Mouse (Mus musculus) lung, postnatal 4 days (tissue): ENCODE measurements at regions not wholly inside any gene's neighbourhood (a gene's known extent, or its start where the extent isn't known, plus 50 kb on each side); places are given as distances from the start of the nearest gene placed in this dataset.
A peak's percentile ranks its signal among the peaks of the same experiment; 100 is the strongest.

ENCODE experiments used
- DNase-seq, 2 experiments: peaks; one replicate each; pipeline ENCODE4 v3.0.0; 2021

- DNase-seq, result no peak
These were observed 190.1 kb upstream of the Hmga2 start for GRCm38 (mm10) chr10:120666202-120666860.

- peak in 1 of 2 experiments; percentile 14 for DNase-seq
These were observed 189.4 kb upstream of the Hmga2 start for GRCm38 (mm10) chr10:120665670-120666069.

GRCm38 (mm10) chr10:120664419-120664818, 188.2 kb upstream of the Hmga2 start:
- DNase-seq, result no peak

- DNase-seq, result no peak
These were observed 187.1 kb upstream of the Hmga2 start for GRCm38 (mm10) chr10:120663396-120663795.

GRCm38 (mm10) chr10:120660503-120660902, 184.2 kb upstream of the Hmga2 start:
- no peak for DNase-seq

GRCm38 (mm10) chr10:120655238-120655931, 179.1 kb upstream of the Hmga2 start:
- DNase-seq, result no peak

GRCm38 (mm10) chr10:120652525-120653215, 176.4 kb upstream of the Hmga2 start:
- peak; percentile 8 to 27 for DNase-seq

- DNase-seq, result no peak
These were observed 175.6 kb upstream of the Hmga2 start for GRCm38 (mm10) chr10:120651845-120652244.

GRCm38 (mm10) chr10:120650336-120650735, 174.1 kb upstream of the Hmga2 start:
- DNase-seq, result no peak

- no peak for DNase-seq
These were observed 172.5 kb upstream of the Hmga2 start for GRCm38 (mm10) chr10:120648741-120649140.

GRCm38 (mm10) chr10:120648031-120648430, 171.8 kb upstream of the Hmga2 start:
- DNase-seq, result no peak

GRCm38 (mm10) chr10:120647323-120647722, 171.1 kb upstream of the Hmga2 start:
- no peak for DNase-seq

GRCm38 (mm10) chr10:120646862-120647311, 170.6 kb upstream of the Hmga2 start:
- peak; percentile 29 to 35 for DNase-seq

- DNase-seq, result no peak
These were observed 164.6 kb upstream of the Hmga2 start for GRCm38 (mm10) chr10:120640847-120641246.

- no peak for DNase-seq
These were observed 162.0 kb upstream of the Hmga2 start for GRCm38 (mm10) chr10:120638316-120638715.

GRCm38 (mm10) chr10:120635818-120636543, 159.7 kb upstream of the Hmga2 start:
- peak; percentile 65 to 67 for DNase-seq

GRCm38 (mm10) chr10:120635194-120635593, 158.9 kb upstream of the Hmga2 start:
- DNase-seq, result no peak

GRCm38 (mm10) chr10:120632071-120632470, 155.8 kb upstream of the Hmga2 start:
- DNase-seq, result no peak

- DNase-seq, result no peak
These were observed 151.8 kb upstream of the Hmga2 start for GRCm38 (mm10) chr10:120628066-120628465.

GRCm38 (mm10) chr10:120625474-120625873, 149.2 kb upstream of the Hmga2 start:
- peak in 1 of 2 experiments; percentile 6 for DNase-seq

GRCm38 (mm10) chr10:120624203-120624942, 148.1 kb upstream of the Hmga2 start:
- DNase-seq, result no peak

GRCm38 (mm10) chr10:120616406-120617015, 140.2 kb upstream of the Hmga2 start:
- no peak for DNase-seq
